Mouse (Mus musculus): ENCODE measurements around the gene Tdrd5.
"Not testable (repeated sequence)": the region's sequence is repeated elsewhere in the genome, so short reads cannot be mapped to it uniquely, and the experiment has no call there.

Tdrd5 gene

DNA sequence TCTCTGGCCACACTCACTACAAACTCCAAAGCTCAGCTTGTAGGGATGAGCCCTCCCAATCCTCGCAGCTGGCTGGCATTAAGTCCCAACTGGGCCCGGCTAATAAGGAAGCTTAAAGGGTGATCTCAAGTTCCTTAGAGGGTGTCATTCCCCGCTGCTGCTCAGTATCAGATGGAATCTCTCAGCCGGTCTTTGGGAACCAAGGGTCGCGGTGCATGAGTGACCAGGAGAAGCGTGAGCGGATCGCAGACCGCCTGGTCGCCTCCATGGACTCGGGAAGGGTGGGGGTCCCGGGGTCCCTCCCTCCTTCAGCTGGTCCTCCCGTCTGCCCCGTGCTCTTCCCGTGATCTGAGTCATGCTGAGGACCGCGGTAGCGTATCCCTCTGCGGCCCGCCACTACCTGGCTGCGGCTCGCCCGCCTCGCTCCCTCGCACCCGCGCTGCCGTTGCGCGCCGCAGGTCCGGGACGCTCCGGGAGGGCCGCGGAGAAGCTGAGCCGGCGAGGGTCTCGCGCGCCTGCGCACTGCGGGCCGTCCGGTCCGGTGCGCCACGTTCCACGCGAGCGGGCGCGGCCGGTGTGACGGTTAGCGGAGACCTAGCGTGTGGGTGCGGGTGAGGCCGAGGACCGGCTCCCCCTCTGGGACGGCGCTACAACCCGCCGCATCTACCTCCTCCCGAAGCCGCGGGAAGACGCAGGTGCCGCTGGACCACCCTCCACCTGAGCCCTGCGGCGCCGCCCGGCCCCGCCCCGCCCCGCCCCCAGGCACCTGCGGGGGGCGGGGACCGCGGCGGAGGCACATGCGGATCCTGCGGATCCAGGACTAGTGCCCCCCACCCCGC, at the start of gene Tdrd5:
Gene Tdrd5, minus strand, starts transcription at position 754 of the 839 bp plus-strand sequence.
- DNase-seq (ENCODE audit: low spot score in 2 of 2): peak in 1 of 2 experiments; percentile 17

DNA sequence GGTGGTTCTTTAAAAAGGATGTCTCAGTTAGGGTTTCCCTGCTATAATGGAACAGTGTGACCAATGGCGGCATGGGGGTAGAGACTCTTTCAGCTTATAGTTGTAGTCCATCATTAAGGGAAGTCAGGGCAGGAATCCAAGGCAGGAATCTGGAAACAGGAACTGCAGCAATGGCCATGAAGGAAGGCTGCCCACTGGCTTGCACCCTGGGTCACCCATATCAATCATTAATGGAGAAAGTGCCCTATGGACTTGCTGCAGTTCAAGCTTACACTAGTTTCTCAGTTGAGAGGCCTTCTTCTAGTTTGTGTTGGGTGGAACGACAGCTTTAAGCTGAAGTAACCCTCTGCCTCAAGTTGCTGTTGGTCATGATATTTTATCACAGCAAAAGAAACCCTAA, 49.0 kb upstream of the Tdrd5 start:
- DNase-seq (ENCODE audit: low spot score in 2 of 2): no peak

DNA sequence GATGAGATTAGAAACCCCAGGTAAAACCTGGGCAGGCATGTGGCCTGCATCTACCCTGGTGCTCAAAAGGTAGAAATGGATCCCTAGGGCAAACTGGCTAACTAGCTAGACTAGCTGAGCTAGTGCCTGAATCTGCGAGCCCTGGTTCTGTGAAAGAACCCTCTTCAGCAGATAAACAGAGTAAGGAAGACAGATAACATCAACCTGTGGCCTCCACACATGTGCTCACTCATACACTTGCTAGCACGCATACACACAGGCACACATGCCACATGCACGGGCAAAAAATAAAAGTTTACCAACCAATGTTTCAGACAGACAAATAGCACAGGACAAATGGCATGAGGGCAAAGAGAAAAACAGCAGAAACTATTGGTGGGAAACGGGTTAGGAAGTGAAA, 47.0 kb upstream of the Tdrd5 start:
- DNase-seq (ENCODE audit: low spot score in 2 of 2): no peak

DNA sequence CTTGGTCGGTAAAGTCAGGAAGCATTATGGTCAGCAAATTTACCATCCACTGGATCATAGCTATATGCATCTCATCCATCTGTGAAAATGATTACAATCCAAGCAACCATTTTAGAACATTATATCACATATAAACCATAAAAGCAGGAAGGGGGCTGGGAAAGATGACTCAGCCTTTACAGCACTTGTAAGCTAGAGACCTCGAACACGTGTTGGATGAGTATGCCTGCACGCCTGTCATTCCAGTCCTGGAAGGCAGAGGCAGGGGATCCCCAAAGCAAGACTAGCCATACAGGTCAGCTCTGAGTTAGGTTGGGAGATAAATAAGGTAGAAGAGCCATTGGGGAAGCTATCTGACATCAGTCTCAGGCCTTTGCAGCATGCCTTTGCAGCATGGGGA, 45.6 kb upstream of the Tdrd5 start:
- DNase-seq (ENCODE audit: low spot score in 2 of 2): no peak

DNA sequence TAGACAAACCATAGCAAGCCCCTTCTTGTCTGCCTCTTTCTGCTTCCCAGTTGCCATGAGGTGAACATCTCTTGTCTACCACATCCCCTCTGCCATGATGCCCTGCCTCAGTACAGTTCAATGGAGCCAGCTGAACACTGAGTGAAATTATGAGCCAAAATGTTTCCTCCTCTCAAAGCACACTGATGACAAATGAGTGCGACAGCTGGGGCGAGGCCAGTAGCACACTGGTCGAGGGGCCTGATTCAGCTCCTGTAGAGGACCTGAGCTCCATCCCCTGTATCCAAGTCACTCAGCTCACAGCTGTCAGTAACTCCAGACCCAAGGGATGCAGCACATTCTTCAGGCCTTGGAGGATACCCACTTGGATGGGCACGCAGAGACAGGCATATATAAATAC, 42.2 kb upstream of the Tdrd5 start:
- DNase-seq (ENCODE audit: low spot score in 2 of 2): no peak

DNA sequence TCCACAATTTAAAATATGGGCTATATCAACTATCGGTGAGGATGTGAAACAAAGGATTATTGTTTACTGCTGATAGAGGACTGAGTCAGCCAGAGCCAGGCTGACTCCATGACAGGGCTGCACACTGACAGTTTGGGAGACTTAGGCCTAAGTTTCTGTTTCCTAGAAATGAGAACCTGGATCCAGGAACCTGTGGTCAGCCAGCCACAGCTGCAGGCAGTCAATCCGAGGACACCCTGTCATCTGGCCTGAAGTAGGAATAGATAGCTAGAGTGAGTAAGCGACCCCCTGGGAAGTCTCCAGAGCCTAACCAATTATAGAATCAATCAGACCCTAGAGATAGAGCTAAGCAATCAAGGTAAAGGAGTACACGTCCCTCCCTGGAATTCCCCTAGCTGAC, 41.0 kb upstream of the Tdrd5 start:
- no peak for DNase-seq (ENCODE audit: low spot score in 2 of 2)

DNA sequence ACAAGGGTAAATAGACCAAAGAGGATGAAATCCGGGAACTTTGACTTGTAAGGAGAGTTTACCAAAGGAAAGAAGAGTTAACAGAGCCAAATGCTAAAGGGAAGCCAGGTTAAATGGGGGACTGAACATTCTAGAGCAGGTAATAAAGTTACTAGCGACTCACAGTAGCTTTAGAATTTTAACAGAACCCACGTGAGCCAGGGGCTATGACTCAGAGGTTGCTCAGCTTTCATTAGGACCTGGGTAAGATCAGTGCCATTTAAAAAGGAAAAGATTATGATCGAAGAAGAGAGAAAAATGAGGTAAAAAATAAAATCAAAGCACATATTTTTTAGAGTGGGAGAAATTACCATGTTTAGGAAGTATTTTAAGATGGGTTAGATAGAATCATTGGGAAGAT, 37.4 kb upstream of the Tdrd5 start:
- no peak for DNase-seq (ENCODE audit: low spot score in 2 of 2)

DNA sequence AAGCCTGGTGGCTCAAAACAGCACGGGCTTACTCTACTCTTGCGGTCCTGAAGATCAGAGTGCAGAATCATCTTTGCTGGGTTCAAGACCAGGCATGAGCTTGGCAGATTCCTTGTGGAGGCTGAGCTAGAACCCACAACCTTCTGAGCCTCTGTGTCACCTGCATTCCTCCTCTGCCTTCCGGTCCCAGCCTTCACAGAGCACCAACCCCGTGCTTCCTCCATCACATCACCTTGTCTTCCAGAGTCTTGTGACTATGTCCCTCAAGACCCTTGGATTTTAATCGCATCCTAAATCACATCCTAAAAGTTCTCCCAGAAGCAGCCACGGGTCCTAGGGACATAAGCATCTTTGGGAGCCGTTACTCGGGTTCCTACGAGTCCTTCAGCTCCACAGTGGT, 19.7 kb upstream of the Tdrd5 start:
- DNase-seq (ENCODE audit: low spot score in 2 of 2): no peak

DNA sequence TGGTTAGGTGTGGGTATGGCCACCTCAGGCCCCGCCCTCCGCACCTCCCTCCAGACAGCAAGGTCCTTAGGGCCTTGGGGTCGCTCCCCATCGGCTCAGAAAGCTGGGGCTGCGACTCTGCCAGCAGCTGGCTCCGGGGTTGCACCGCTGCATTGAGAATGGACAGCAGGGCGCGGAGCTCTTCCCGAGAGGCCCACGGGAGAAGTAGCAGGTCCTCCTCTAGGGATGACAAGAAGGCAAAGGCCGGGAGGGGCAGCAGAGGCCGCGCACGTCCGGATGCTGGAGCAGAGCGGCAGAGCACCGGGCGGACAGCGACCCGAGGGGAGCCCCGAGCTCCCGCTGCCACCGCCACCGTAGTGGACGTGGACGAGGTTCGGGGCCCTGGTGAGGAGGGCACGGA, 7.2 kb upstream of the Tdrd5 start, which contains the start of gene Nphs2:
Gene Nphs2, plus strand, starts transcription at position 98 of the 400 bp plus-strand sequence.
- DNase-seq (ENCODE audit: low spot score in 2 of 2): no peak

DNA sequence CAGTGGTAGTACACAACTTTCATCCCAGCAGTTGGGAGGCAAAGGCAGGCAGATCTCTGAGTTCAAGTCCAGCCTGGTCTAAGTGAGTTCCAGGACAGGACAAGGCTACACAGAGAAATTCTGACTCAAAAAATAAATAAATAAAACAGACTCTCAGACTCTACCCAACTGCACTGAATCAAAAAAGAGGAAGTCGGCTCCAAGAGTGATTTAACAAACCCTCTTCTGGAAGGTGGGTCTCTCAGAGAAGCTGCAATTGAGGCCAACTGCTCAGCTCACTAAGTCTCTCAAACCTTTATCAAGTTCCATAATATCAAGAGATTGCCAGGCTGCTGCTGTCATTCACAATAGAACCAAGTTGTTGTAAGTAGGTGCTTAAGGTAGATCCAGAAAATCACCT, 5.1 kb upstream of the Tdrd5 start:
- DNase-seq (ENCODE audit: low spot score in 2 of 2): no peak

DNA sequence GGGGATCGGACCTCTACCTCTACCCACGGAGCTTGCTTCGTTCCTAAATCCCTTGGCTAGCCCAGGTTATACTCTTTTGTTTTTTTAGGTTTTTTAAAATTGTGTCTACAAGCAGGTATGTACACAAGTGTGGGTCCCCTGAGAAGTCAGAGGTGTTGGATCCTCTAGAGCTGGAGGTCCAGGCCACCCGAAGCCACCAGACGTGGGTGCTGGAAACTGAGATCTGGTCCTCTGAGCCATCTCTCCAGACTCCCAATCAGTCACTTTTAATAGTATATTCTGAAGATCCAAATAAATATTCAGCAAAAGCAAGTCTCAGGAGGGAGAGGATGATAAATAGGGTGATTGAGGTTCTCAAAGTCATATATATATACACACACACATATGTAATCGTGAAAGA, 13.4 kb downstream of the Tdrd5 start:
- no peak for DNase-seq (ENCODE audit: low spot score in 2 of 2)

DNA sequence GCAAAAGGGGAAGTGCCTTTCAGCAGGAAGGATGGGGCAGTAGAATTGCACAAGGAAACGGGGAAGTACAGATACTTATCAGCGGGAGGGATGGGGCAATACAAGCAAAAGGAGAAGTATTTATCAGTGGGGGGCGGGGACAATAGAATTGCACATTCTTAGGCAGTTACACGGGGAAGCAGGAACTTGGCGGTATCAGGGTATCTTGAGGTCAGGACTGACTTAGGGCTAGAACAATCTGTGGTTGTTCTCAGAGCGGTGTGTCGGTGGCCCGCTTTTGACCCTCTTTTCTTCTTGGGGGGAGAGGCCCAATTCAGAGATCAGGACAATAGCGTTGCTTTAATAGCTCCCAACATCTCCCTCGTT, 14.3 kb downstream of the Tdrd5 start:
- not testable (repeated sequence) for DNase-seq (ENCODE audit: low spot score in 2 of 2)

DNA sequence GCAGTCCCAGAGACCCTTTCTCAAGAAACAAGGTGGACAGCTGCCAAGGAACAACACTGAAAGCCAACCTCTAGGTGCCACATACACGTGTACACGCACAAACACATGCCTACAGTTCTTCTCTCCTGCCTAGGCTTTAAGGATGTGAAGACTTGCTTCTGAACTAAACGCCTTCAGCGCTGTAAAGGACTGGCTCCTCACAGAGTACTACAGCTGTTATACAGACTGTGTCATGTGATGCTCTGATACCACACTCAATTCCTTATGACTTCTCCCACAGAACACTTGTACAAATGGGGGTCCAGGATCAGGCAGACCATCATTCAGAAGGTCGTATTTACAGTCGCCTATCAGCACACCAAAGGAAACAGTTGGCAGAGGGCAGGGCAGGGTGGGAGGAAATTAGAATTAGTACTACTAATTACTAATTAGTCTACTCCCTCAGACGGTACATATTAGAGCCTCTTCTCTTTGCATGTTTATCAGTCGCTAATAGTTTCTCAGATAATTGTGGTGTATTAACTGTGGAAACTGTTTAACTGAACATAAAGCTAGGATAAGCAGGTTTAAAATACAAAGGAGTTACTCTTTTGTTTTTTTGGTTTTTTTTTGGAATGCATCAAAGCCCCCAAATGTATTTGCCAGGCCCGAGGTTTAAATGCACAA, 14.8 kb downstream of the Tdrd5 start:
- no peak for DNase-seq (ENCODE audit: low spot score in 2 of 2)

DNA sequence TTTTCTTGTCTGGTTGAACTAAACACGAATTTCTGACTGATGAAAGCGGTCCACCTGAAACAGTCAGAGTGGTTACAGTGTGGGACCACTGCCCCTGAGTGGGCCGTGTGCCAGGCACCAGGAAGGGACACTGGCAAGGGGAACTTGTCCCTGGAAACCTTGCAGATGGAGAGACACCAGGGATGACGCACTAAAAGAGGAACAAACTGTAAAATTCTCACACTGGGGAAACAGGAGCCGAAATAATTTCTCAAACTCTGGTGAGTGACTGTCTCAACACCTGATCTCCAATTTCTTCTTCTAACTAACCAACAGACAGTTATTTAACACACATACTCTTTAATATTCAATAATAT, 17.9 kb downstream of the Tdrd5 start:
- no peak for DNase-seq (ENCODE audit: low spot score in 2 of 2)

DNA sequence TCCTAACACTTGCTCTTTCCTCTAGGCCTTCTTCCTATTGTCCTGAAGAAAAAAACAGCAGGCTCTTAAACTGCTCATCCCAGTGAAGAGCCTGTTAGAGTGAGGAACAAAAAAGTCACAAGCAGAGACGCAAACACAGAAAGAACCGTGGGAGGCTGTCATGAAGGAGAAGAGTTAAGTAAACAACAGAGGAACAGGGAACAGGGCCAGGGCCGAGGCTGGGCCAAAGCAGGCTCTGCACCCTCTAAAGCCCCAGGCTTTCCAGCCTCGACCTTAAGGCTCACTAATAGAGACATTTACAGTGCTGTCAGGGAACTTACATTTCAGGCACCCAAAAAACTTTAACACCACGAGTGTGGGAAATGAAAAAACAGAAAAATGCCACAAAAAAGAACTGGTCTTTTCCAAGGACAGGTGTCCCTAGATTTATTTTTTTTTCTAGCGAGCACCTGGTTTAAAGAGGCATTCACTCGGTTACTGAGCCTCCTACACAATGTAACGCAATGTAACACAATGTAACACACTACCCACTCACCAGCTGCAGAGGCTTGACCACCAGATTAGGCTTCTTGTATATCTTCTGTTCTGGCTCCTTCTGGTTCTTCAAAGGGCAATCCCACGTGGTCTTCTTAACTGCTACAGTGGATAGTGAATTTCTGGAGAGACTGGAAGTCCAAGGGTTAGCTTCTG, 18.5 kb downstream of the Tdrd5 start:
- no peak for DNase-seq (ENCODE audit: low spot score in 2 of 2)

DNA sequence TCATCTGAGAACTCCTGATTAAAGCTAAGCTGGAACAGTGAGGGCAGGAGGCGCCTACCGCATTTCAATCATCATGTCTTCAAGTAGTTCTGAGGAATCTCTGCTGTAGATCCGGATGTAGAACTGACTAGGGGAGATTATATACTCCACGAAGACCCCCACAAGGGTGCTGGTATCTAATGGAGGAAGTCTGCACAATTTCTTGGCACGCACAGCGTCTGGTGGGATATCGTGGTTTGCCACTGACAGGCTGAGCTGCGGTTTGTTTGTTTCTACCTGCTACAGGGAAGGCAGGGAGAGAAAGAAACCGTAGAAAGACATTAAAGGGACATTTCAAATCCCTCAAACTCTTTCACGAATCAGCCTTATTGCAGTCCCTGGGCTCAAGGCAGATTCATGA, 19.3 kb downstream of the Tdrd5 start:
- DNase-seq (ENCODE audit: low spot score in 2 of 2): no peak

DNA sequence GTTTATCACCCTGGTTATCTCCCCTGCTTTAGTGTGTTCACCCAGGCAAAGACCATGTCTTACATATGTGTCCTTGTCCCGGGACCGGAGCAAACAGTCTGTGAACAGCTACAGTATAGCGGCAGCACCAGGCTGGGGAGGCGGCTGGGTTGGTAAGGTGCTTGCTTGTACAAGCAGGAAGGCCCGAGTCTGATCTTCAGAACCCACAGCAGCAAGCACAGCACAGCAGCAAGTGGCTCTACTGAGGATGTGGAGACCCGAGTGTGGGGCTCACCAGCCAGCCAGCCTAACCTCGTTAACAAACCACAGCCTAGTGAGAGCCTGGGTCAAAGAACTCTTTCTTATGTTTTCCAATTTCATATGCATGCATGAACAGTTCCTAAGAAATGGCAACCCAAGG, 23.3 kb downstream of the Tdrd5 start:
- no peak for DNase-seq (ENCODE audit: low spot score in 2 of 2)

DNA sequence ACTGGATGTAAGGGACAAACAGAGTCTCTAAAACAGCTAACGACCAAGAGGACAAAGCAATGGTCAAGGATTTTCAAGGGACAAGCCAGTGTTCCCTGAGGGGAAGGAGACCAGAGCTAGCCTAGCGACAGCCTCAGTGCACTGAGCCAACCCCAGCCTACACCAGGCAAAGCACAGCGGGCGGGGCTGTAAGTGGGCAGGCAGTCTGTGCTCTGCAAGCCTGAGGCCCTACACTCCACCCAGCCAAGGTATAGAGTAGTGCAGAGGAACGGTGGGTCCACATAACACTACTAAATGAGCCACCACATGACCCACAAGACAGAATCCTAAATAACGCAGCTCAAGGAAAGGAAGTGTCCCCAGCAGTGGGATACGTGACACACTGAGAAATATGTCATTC, 29.8 kb downstream of the Tdrd5 start:
- DNase-seq (ENCODE audit: low spot score in 2 of 2): no peak

DNA sequence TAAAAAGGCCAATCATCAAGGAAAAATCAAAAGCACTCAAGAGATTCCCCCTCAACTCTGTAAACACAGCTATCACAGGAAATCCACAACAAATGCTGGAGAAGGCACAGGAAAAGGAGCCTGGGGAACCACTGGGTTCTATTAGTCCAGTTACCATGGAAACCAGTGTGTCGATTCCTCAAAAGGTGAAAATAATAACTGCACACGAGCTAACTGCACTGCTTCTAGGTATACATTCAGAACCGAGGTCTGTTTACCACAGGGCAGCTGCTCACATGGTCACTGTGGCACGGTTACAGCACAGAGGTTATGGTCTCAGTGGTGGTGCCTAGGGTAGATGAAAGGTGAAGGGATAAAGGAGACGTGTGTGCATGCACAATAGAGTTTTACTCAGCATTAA, 31.8 kb downstream of the Tdrd5 start:
- no peak for DNase-seq (ENCODE audit: low spot score in 2 of 2)

DNA sequence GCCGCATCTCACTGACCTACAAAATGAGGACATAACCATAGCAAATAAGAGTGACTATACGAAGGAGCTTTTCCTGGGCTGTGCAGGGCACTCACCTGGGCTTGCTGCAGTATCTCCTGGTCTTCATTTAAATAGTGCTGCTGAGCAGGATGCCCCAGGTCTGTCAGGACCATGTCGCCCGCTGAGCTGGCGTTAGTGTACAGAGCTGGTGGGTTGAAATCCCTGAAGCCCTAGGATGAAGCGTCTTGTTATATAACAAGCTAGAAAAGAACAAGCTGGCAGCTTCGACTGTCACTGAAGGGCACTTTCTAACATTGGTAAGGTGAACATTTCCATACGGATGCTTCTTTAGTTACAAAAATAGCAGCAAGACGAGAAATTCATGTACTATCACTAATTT, 33.0 kb downstream of the Tdrd5 start:
- no peak for DNase-seq (ENCODE audit: low spot score in 2 of 2)

DNA sequence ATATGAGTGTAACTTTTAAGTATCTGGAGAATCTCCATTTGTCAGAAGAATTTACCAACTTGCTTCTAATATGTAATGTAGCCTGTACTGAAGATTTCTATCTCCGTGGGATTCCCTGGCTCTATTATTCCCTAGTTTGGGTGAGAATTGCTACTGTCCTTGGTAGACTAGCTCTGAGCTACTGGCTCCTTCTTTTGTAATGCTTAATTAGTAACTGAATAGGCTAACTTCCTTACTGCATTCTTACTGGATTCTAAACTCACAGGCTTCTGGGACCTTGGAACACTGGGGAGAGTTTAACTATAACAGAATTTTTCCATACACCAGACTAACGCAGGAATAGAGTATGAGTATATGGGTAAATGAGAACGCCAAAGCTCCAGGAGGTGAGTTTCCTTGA, 34.9 kb downstream of the Tdrd5 start:
- not testable (repeated sequence) for DNase-seq (ENCODE audit: low spot score in 2 of 2)

DNA sequence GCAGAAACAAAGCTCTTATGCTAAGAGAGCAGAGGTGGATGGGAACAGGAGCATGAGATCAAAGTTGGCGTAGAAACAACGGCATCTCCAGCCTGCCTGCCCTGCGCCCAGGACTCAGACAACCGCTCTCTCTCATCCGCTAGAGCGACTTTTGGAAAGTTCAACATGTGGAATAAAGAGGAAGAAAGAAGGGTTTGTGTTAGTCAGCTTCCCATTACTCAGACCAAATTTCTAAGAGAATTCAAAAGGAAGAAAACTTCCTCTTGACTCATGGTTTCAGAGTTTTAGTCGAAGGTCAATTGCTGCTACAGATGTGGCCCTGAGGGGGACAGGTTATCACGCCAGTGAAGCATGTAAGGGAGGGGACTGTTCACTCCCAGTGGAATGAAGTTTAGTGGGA, 39.5 kb downstream of the Tdrd5 start:
- DNase-seq (ENCODE audit: low spot score in 2 of 2): no peak

DNA sequence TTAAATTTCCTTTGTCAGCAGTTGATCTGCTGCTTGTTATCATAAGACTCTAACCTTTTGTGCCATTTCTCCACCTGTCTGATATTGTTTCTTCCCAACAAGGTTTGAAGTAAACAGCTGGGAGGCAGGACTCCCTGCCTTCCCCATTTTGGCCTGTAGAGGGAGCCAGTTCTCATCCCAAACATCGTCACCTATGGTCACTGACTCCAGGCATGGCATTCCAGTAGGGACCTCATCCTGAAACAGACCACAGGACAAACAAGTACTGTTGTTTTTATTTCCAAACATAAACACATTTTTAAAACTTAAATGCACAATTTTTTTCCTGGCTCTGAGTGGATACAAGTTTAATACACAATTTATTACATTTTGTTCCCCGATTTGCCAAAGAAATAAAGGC, 40.1 kb downstream of the Tdrd5 start:
- peak; percentile 34 to 57 for DNase-seq (ENCODE audit: low spot score in 2 of 2)
